Mouse (Mus musculus): ENCODE measurements around the gene Gm12695. TPM values are rescaled to one million over a fixed set of nuclear protein-coding genes. Genes with fewer than 3 reads are reported as not detected.

The Gm12695 gene
- total and polyA plus RNA-seq, 2 experiments from 2014 or later = not detected

DNA sequence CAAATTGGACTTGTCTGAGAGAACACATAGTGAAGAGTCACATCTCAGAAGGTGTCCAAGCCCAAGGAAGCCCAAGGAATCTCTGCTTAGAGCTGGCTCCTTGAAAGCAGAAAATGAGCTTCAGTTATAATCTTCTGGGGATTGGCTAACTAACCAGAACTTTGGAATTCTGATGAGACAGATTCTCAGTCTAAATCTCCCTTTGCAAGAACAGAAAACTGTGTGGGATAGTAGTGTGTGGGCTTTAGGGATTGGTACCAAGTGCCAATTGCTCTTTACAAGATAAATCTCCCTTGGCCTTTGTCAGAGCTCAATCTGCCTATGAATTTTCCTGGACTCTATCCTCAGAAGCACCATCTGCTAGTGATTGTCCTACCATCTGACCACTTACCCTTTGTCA, 66.5 kb downstream of the Gm12695 start:
- no peak overlapping the region for H3K4me3 ChIP-seq (ENCODE audit: low read depth, low read length)
- H3K9ac ChIP-seq (replicated peaks; ENCODE audit: low read length, poor library complexity, severe bottlenecking) = no peak overlapping the region
- peak overlapping the region; percentile 32; the same call in 1 of the 2 replicates for H3K27ac ChIP-seq (ENCODE audit: low read depth, low read length)
- ATAC-seq (ENCODE audit: low FRiP score) (no peak), DNase-seq (ENCODE audit: low spot score) (peak; percentile 5)
- TF ChIP-seq CTCF (IDR thresholded peaks at IDR 0.05) = no peak
- H3K4me1 ChIP-seq (ENCODE audit: insufficient read depth, low read length) = no peaks in the 10 kb centered on the region
- H3K4me2 ChIP-seq (ENCODE audit: low read depth, low read length, poor library complexity, severe bottlenecking) = no peak overlapping the region
- H3K9me3 ChIP-seq (ENCODE audit: low read length) = no peaks in the 10 kb centered on the region
- H3K36me3 ChIP-seq (ENCODE audit: insufficient read depth, low read length) = no peaks in the 10 kb centered on the region
- no peaks in the 10 kb centered on the region for H3K27me3 ChIP-seq (ENCODE audit: insufficient read depth, low read length)

- Histone ChIP-seq H3K4me2 (ENCODE audit: low read depth, low read length, poor library complexity, severe bottlenecking) (no peak overlapping the region), H3K4me1 (ENCODE audit: insufficient read depth, low read length) (no peaks in the 10 kb centered on the region), H3K27ac (ENCODE audit: low read depth, low read length) (peak overlapping the region; percentile 18; the same call in 1 of the 2 replicates), H3K27me3 (ENCODE audit: insufficient read depth, low read length) (no peaks in the 10 kb centered on the region), H3K9me3 (ENCODE audit: low read length) (no peaks in the 10 kb centered on the region), H3K36me3 (ENCODE audit: insufficient read depth, low read length) (no peaks in the 10 kb centered on the region), H3K9ac (replicated peaks; ENCODE audit: low read length, poor library complexity, severe bottlenecking) (no peak overlapping the region), H3K4me3 (ENCODE audit: low read depth, low read length) (no peak overlapping the region)
- DNase-seq (ENCODE audit: low spot score) (peak; percentile 84), ATAC-seq (ENCODE audit: low FRiP score) (peak; percentile 23; the same call in 1 of the 2 replicates)
- 48% methylated on average over 2 of the region's 2 CpGs for WGBS
- peak; percentile 84 for TF ChIP-seq CTCF (IDR thresholded peaks at IDR 0.05)
These were observed 79.6 kb downstream of the Gm12695 start for GRCm38 (mm10) chr4:96705281-96705951.

- WGBS = 69% methylated on average over 5 of the region's 5 CpGs
- H3K36me3 ChIP-seq (ENCODE audit: insufficient read depth, low read length) = no peaks in the 10 kb centered on the region
- no peak overlapping the region for H3K4me3 ChIP-seq (ENCODE audit: low read depth, low read length)
- no peak overlapping the region for H3K9ac ChIP-seq (replicated peaks; ENCODE audit: low read length, poor library complexity, severe bottlenecking)
- no peak overlapping the region for H3K27ac ChIP-seq (ENCODE audit: low read depth, low read length)
- no peak; the same call in 1 of the 2 replicates for ATAC-seq (ENCODE audit: low FRiP score)
- no peak for DNase-seq (ENCODE audit: low spot score)
- H3K4me1 ChIP-seq (ENCODE audit: insufficient read depth, low read length) = no peaks in the 10 kb centered on the region
- H3K9me3 ChIP-seq (ENCODE audit: low read length) = no peaks in the 10 kb centered on the region
- no peaks in the 10 kb centered on the region for H3K27me3 ChIP-seq (ENCODE audit: insufficient read depth, low read length)
- H3K4me2 ChIP-seq (ENCODE audit: low read depth, low read length, poor library complexity, severe bottlenecking) = no peak overlapping the region
- TF ChIP-seq CTCF (IDR thresholded peaks at IDR 0.05) = no peak
These were observed 86.8 kb downstream of the Gm12695 start for GRCm38 (mm10) chr4:96698218-96698561.

DNA sequence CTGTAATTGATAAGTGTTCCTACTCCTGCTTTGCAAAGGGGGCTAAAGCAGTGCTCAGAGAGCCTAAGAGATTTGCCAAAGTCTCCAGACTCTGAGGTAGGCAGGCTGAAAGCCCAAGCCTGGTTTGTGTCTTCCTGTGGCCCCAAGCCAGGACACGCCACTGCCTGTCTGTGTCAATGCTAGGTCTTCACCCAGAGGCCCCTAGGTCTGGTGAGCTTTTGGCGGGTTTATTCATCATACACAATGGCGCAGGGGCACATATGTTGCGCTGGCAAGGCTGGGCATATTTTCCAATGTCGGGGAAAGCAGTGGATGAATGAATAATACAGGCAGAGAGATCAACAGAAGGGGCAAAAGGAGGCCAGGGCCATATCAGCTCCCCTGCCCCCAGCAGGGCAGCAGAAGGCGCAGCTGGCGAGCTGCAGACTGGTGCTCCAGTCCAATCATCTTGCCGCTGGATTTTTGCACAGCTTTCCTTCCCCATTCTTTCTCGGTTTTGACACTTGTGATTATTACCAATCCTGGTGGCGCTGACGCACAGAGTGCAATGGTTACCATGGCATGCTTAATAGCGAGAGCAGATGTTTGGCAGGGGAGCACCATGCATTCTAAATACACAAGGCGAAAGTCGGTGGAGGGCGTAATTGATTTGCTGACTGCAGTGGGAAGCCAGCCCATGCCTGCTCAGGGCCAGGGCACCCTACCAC, 87.3 kb downstream of the Gm12695 start:
- WGBS = 56% methylated on average over 15 of the region's 15 CpGs
- H3K27me3 ChIP-seq (ENCODE audit: insufficient read depth, low read length) = no peaks in the 10 kb centered on the region
- H3K4me2 ChIP-seq (ENCODE audit: low read depth, low read length, poor library complexity, severe bottlenecking) = no peak overlapping the region
- no peaks in the 10 kb centered on the region for H3K9me3 ChIP-seq (ENCODE audit: low read length)
- no peak overlapping the region for H3K9ac ChIP-seq (replicated peaks; ENCODE audit: low read length, poor library complexity, severe bottlenecking)
- H3K4me1 ChIP-seq (ENCODE audit: insufficient read depth, low read length) = no peaks in the 10 kb centered on the region
- no peak overlapping the region for H3K27ac ChIP-seq (ENCODE audit: low read depth, low read length)
- TF ChIP-seq CTCF (IDR thresholded peaks at IDR 0.05) = peak; percentile 13; the same call in 1 of the 2 replicates
- H3K4me3 ChIP-seq (ENCODE audit: low read depth, low read length) = no peak overlapping the region
- no peaks in the 10 kb centered on the region for H3K36me3 ChIP-seq (ENCODE audit: insufficient read depth, low read length)
- ATAC-seq (ENCODE audit: low FRiP score) (peak; percentile 66), DNase-seq (ENCODE audit: low spot score) (peak; percentile 84)

- Histone ChIP-seq H3K9ac (replicated peaks; ENCODE audit: low read length, poor library complexity, severe bottlenecking) (no peak overlapping the region), H3K4me2 (ENCODE audit: low read depth, low read length, poor library complexity, severe bottlenecking) (peak overlapping the region; percentile 32; the same call in 1 of the 2 replicates), H3K4me1 (ENCODE audit: insufficient read depth, low read length) (no peaks in the 10 kb centered on the region), H3K27ac (ENCODE audit: low read depth, low read length) (0 out of 2 replicates have a peak overlapping the region, but pooled peaks have one; percentile 14), H3K27me3 (ENCODE audit: insufficient read depth, low read length) (no peaks in the 10 kb centered on the region), H3K9me3 (ENCODE audit: low read length) (no peaks in the 10 kb centered on the region), H3K36me3 (ENCODE audit: insufficient read depth, low read length) (no peaks in the 10 kb centered on the region), H3K4me3 (ENCODE audit: low read depth, low read length) (no peak overlapping the region)
- 33% methylated on average over 13 of the region's 13 CpGs for WGBS
- peak; percentile 92 for TF ChIP-seq CTCF (IDR thresholded peaks at IDR 0.05)
- ATAC-seq (ENCODE audit: low FRiP score) = peak; percentile 84
- DNase-seq (ENCODE audit: low spot score) = peak; percentile 95
These were observed 88.2 kb downstream of the Gm12695 start for GRCm38 (mm10) chr4:96696614-96697360.

All from midbrain, postnatal 0 days (tissue).